Mouse (Mus musculus): ENCODE measurements at regions not wholly inside any gene's neighbourhood (a gene's known extent, or its start where the extent isn't known, plus 50 kb on each side); places are given as distances from the start of the nearest gene placed in this dataset.
A peak's percentile ranks its signal among the peaks of the same experiment; 100 is the strongest.

- Histone ChIP-seq H3K4me3 (ENCODE audit: insufficient read depth, low read length) (no peak overlapping the region), H3K27ac (ENCODE audit: insufficient read depth, low read length) (no peak overlapping the region), H3K4me1 (ENCODE audit: control insufficient read depth, insufficient read depth, low read length) (no peaks in the 10 kb centered on the region)
- no peak for TF ChIP-seq CTCF (IDR thresholded peaks at IDR 0.05; ENCODE audit: borderline replicate concordance, insufficient read depth, low read length)
- no peak for TF ChIP-seq POLR2A (IDR thresholded peaks at IDR 0.05; ENCODE audit: low read depth, low read length)
Measured at GRCm38 (mm10) chr10:16438414-16438813, 1284.6 kb upstream of the Cited2 start.

- Histone ChIP-seq H3K27ac (ENCODE audit: insufficient read depth, low read length) (peak overlapping the region; percentile 88), H3K4me3 (ENCODE audit: insufficient read depth, low read length) (no peak overlapping the region), H3K4me1 (ENCODE audit: control insufficient read depth, insufficient read depth, low read length) (no peaks in the 10 kb centered on the region)
- TF ChIP-seq POLR2A (IDR thresholded peaks at IDR 0.05; ENCODE audit: low read depth, low read length) (no peak), CTCF (IDR thresholded peaks at IDR 0.05; ENCODE audit: borderline replicate concordance, insufficient read depth, low read length) (no peak)
Measured at GRCm38 (mm10) chr10:16440932-16441640, 1281.9 kb upstream of the Cited2 start.

GRCm38 (mm10) chr10:16441661-16442072 lies 1281.4 kb upstream of the Cited2 start:
- peak overlapping the region; percentile 88 for H3K27ac ChIP-seq (ENCODE audit: insufficient read depth, low read length)
- no peaks in the 10 kb centered on the region for H3K4me1 ChIP-seq (ENCODE audit: control insufficient read depth, insufficient read depth, low read length)
- H3K4me3 ChIP-seq (ENCODE audit: insufficient read depth, low read length) = no peak overlapping the region
- no peak for TF ChIP-seq POLR2A (IDR thresholded peaks at IDR 0.05; ENCODE audit: low read depth, low read length)
- no peak for TF ChIP-seq CTCF (IDR thresholded peaks at IDR 0.05; ENCODE audit: borderline replicate concordance, insufficient read depth, low read length)

DNA sequence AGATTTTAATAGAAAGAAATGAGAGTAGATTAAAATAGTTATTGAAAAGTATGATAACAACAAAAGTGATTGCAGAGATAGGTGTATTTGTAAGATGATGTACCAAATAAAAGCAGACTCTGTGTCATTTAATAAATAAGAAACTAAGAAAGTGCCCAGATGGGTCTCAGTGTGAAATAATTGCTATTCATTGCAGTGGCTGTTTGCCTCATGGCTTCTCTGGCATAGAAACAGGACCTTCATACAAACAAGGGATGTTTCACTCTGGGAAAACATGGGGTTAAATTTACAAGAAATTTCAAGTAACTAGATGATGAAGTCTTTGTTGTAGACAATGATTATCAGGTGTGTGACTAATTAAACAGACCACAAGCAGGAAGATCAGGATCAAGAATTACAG lies 1279.1 kb upstream of the Cited2 start:
- TF ChIP-seq CTCF (IDR thresholded peaks at IDR 0.05; ENCODE audit: borderline replicate concordance, insufficient read depth, low read length) = no peak
- no peak overlapping the region for H3K4me3 ChIP-seq (ENCODE audit: insufficient read depth, low read length)
- no peak overlapping the region for H3K27ac ChIP-seq (ENCODE audit: insufficient read depth, low read length)
- no peaks in the 10 kb centered on the region for H3K4me1 ChIP-seq (ENCODE audit: control insufficient read depth, insufficient read depth, low read length)

GRCm38 (mm10) chr10:16467935-16468334 lies 1255.1 kb upstream of the Cited2 start:
- TF ChIP-seq CTCF (IDR thresholded peaks at IDR 0.05; ENCODE audit: borderline replicate concordance, insufficient read depth, low read length) = no peak
- TF ChIP-seq POLR2A (IDR thresholded peaks at IDR 0.05; ENCODE audit: low read depth, low read length) = no peak
- Histone ChIP-seq H3K4me3 (ENCODE audit: insufficient read depth, low read length) (no peak overlapping the region), H3K27ac (ENCODE audit: insufficient read depth, low read length) (no peak overlapping the region), H3K4me1 (ENCODE audit: control insufficient read depth, insufficient read depth, low read length) (no peaks in the 10 kb centered on the region; the same call in 1 of the 2 replicates)

DNA sequence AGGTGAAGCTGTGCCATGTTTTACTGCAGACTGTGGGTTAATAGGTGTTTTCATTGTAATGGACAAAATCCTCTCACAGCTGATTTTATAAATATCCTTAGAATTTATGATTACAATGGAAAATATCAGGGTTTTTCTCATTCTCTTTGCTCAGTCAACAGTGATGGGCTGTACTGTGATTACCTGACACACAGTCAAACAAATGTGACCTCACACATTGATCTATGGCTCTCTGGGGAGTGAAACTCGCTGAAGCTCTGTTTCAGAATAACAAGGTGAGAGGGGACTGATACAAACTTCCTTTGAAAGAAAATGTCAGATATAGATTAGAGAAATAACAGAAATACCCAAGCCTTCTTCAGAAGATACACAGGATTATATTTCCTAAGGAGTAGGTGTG lies 1253.3 kb upstream of the Cited2 start:
- Histone ChIP-seq H3K4me3 (ENCODE audit: insufficient read depth, low read length) (no peak overlapping the region), H3K4me1 (ENCODE audit: control insufficient read depth, insufficient read depth, low read length) (no peaks in the 10 kb centered on the region; the same call in 1 of the 2 replicates), H3K27ac (ENCODE audit: insufficient read depth, low read length) (no peak overlapping the region)
- TF ChIP-seq CTCF (IDR thresholded peaks at IDR 0.05; ENCODE audit: borderline replicate concordance, insufficient read depth, low read length) = no peak
- TF ChIP-seq POLR2A (IDR thresholded peaks at IDR 0.05; ENCODE audit: low read depth, low read length) = no peak

GRCm38 (mm10) chr10:16473952-16474521 lies 1249.0 kb upstream of the Cited2 start:
- no peak for TF ChIP-seq CTCF (IDR thresholded peaks at IDR 0.05; ENCODE audit: borderline replicate concordance, insufficient read depth, low read length)
- no peak for TF ChIP-seq POLR2A (IDR thresholded peaks at IDR 0.05; ENCODE audit: low read depth, low read length)
- Histone ChIP-seq H3K4me1 (ENCODE audit: control insufficient read depth, insufficient read depth, low read length) (no peaks in the 10 kb centered on the region), H3K4me3 (ENCODE audit: insufficient read depth, low read length) (no peak overlapping the region), H3K27ac (ENCODE audit: insufficient read depth, low read length) (no peak overlapping the region)

- Histone ChIP-seq H3K4me3 (ENCODE audit: insufficient read depth, low read length) (no peak overlapping the region), H3K27ac (ENCODE audit: insufficient read depth, low read length) (peak overlapping the region; percentile 62; the same call in 1 of the 2 replicates), H3K4me1 (ENCODE audit: control insufficient read depth, insufficient read depth, low read length) (no peaks in the 10 kb centered on the region)
- TF ChIP-seq POLR2A (IDR thresholded peaks at IDR 0.05; ENCODE audit: low read depth, low read length) = no peak
Measured at GRCm38 (mm10) chr10:16498580-16498979, 1224.4 kb upstream of the Cited2 start.

- no peak overlapping the region for H3K4me3 ChIP-seq (ENCODE audit: insufficient read depth, low read length)
- no peaks in the 10 kb centered on the region for H3K4me1 ChIP-seq (ENCODE audit: control insufficient read depth, insufficient read depth, low read length)
- TF ChIP-seq POLR2A (IDR thresholded peaks at IDR 0.05; ENCODE audit: low read depth, low read length) (no peak), CTCF (IDR thresholded peaks at IDR 0.05; ENCODE audit: borderline replicate concordance, insufficient read depth, low read length) (no peak)
- H3K27ac ChIP-seq (ENCODE audit: insufficient read depth, low read length) = peak overlapping the region; percentile 70
Measured at GRCm38 (mm10) chr10:16507681-16508080, 1215.3 kb upstream of the Cited2 start.

DNA sequence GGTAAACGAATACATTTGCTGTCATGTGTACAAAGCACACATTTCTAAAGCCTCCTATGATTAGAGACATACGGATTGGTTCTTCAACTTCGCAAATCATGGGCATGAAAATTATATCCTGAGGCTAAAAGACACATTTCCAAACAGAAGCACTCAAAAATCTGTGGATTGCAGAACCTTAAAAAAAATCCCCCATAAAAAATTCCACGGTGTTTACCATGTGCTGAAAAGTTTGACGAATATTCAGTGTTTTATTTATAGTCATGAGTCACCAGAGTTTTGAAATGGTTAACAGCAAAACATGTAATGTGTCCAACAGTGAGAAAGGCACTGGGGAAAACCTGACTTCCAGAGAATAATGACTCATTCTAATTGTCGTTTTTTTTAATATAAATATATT lies 1214.9 kb upstream of the Cited2 start:
- no peak overlapping the region for H3K4me3 ChIP-seq (ENCODE audit: insufficient read depth, low read length)
- H3K4me1 ChIP-seq (ENCODE audit: control insufficient read depth, insufficient read depth, low read length) = no peaks in the 10 kb centered on the region
- no peak for TF ChIP-seq POLR2A (IDR thresholded peaks at IDR 0.05; ENCODE audit: low read depth, low read length)
- TF ChIP-seq CTCF (IDR thresholded peaks at IDR 0.05; ENCODE audit: borderline replicate concordance, insufficient read depth, low read length) = no peak
- H3K27ac ChIP-seq (ENCODE audit: insufficient read depth, low read length) = peak overlapping the region; percentile 70
